Mouse (Mus musculus) hindbrain, embryonic 16.5 days (tissue): ENCODE data around the gene Olfr617. TPM values are rescaled to one million over a fixed set of nuclear protein-coding genes. Genes with fewer than 3 reads are reported as not detected.
"Not testable (repeated sequence)": the region's sequence is repeated elsewhere in the genome, so short reads cannot be mapped to it uniquely, and the experiment has no call there.

Experiments used
- ATAC-seq: fragments of 200-750 bp; cut with Nextera tagmentation; 2 replicates; pipeline ENCODE4 v1.8.0; 2017; ENCODE audit warnings: moderate TSS enrichment, moderate library complexity
- H3K27ac ChIP-seq: fragments of 300-500 bp; sonication (generic); 2 replicates; pipeline ENCODE4 v1.5.1; 2014; ENCODE audit warnings: low read depth, mild to moderate bottlenecking, control low read depth, low read length, moderate library complexity
- H3K27me3 ChIP-seq: fragments of 300-500 bp; sonication (generic); replicated peaks from 2 replicates; pipeline ENCODE4 v1.6.1; 2014; ENCODE audit warnings: low read length; ENCODE audit not compliant: control insufficient read depth, insufficient read depth
- H3K36me3 ChIP-seq: fragments of 300-500 bp; sonication (generic); 2 replicates; pipeline ENCODE4 v1.6.1; 2014; ENCODE audit warnings: mild to moderate bottlenecking, low read length, moderate library complexity, mixed read lengths; ENCODE audit not compliant: control insufficient read depth, insufficient read depth
- H3K4me1 ChIP-seq: fragments of 300-500 bp; sonication (generic); 2 replicates; pipeline ENCODE4 v1.6.1; 2014; ENCODE audit warnings: low read depth, low read length; ENCODE audit not compliant: control insufficient read depth, insufficient read depth
- H3K4me2 ChIP-seq: fragments of 300-500 bp; sonication (generic); 2 replicates; pipeline ENCODE4 v1.6.1; 2014; ENCODE audit warnings: mild to moderate bottlenecking, low read length, control low read depth, moderate library complexity
- H3K4me3 ChIP-seq: fragments of 300-500 bp; sonication (generic); 2 replicates; pipeline ENCODE4 v1.5.1; 2014; ENCODE audit warnings: mild to moderate bottlenecking, low read length, control low read depth, moderate library complexity
- H3K9ac ChIP-seq: fragments of 300-500 bp; sonication (generic); 2 replicates; pipeline ENCODE4 v1.6.1; 2014; ENCODE audit warnings: low read depth, mild to moderate bottlenecking, control low read depth, low read length, moderate library complexity
- H3K9me3 ChIP-seq: fragments of 300-500 bp; sonication (generic); 2 replicates; pipeline ENCODE4 v1.6.1; 2014; ENCODE audit warnings: mild to moderate bottlenecking, low read length, moderate library complexity; ENCODE audit not compliant: control insufficient read depth
- WGBS: fragments of 180-500 bp; shearing (Covaris S2); extraction: QIAGEN DNeasy Blood & Tissue Kit; methylation state at CpG from one replicate; pipeline ENCODE4 v1.1.7; 2014; 5-methylcytosine and 5-hydroxymethylcytosine counted together
- polyA plus RNA-seq: library from polyadenylated mRNA; unstranded; fragments of >200 nt; fragmentation: Nextera tagmentation; extraction: Ambion mirVana; gene quantifications from 2 replicates; pipeline ENCODE4 v1.2.1, GENCODE M21; 2015

Olfr617 gene
- not detected in 2 replicates for polyA plus RNA-seq

DNA sequence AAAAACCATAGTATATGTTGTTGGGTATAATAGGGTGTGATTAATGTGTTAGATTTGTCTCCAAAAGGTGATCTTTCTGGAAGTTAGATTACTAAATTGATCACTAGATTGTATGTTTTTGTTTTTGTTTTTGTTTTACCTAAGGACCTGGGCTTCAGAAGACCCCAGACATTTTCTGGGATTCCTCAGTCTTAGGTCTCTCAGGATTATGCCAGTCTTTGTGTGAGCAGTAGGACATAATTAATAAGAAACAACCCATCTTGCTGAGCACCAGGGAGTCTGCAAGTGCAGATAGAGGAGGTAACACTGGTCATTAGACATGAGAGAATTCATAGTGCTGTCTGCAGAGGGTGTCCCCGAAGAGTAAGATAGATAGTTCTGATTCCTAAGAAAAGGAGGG is at the start of gene Olfr617:
Gene Olfr617 (plus strand): TSS at position 301 of the 400 bp plus-strand sequence.
- H3K9ac ChIP-seq: no peak within 1 kb of the TSS
- H3K27ac ChIP-seq: no peak within 1 kb of the TSS
- H3K4me2 ChIP-seq: no peak within 1 kb of the TSS
- 85% methylated on average over 1 of the region's 1 CpGs for WGBS
- H3K4me3 ChIP-seq: no peak within 1 kb of the TSS
- no peaks in the 10 kb centered on the region for H3K4me1 ChIP-seq
- no peaks in the 10 kb centered on the region for H3K9me3 ChIP-seq
- no peaks in the 10 kb centered on the region for H3K27me3 ChIP-seq
- no peak for ATAC-seq
- H3K36me3 ChIP-seq: no peaks in the 10 kb centered on the region

DNA sequence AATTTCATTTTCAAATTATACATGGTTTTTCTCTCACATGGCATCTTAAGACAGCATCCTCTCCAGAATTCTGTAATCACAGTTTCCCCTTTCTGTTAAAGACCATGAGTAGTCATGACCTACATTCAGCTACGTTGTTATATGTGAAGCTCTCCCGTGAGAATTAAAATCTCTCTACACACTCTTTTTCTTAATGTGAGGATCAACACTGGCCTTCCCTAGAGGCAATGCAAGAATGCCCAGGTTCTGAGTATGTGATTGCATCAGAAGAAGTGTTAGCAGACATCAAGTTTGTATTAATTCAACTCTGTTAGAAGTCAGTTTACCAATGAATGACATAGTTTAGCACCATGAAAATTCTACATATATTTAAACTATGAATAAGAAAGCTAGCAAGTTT is 30.2 kb upstream of the Olfr617 start, which contains the start of gene Olfr612:
Gene Olfr612 (minus strand): TSS at position 101 of the 400 bp plus-strand sequence.
- H3K27ac ChIP-seq, H3K4me2 ChIP-seq, H3K4me3 ChIP-seq, ATAC-seq, H3K4me1 ChIP-seq, H3K27me3 ChIP-seq, H3K9ac ChIP-seq, H3K36me3 ChIP-seq, H3K9me3 ChIP-seq: not testable (repeated sequence)
- WGBS: 90% methylated on average over 2 of the region's 2 CpGs

DNA sequence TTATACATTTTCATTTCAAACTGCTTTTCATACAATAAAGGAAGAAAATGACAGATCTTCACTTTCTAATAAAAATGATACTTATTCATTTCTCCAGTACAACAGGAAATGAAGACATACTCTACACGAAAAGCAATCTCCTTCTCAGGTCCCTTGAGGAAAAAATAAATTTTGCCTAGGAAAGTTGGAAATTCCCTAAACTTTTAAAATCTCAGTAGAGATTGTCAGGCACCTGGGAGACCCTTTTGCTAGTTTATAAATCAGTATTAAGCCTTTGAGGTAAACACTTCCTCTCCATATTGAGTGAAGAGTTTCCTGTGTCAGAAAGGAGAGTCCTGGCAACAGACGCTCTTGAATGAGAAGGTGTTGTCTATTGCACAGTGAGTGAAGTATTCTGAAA is 25.1 kb upstream of the Olfr617 start, which contains the start of gene Olfr613:
Gene Olfr613 (plus strand): TSS at position 301 of the 400 bp plus-strand sequence.
- no peak within 1 kb of the TSS for H3K4me2 ChIP-seq
- no peak within 1 kb of the TSS for H3K4me3 ChIP-seq
- WGBS: 87% methylated on average over 2 of the region's 2 CpGs
- no peaks in the 10 kb centered on the region for H3K4me1 ChIP-seq
- H3K36me3 ChIP-seq: no peaks in the 10 kb centered on the region
- ATAC-seq: no peak
- no peak within 1 kb of the TSS for H3K9ac ChIP-seq
- no peaks in the 10 kb centered on the region for H3K27me3 ChIP-seq
- no peak within 1 kb of the TSS for H3K27ac ChIP-seq
- no peaks in the 10 kb centered on the region for H3K9me3 ChIP-seq

DNA sequence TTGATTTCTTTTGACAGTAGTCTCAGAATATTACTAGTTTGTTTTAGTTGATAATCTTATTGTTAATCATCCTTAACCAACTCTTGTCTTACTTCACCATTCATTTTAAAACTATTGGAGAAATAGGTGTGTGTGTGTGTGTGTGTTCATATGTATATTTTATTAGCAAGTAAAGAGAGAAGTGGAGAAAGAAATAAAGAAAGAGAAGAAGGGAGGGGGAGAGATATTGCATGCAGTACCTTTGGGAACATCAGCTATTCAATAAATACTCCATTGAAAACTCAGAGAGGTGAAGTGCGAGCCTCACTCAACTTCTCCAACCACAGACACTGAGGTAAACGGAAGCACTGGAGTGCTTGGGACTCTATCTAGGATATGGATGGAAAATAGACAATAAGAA is 17.1 kb upstream of the Olfr617 start, which contains the start of gene Olfr615:
Gene Olfr615 (plus strand): TSS at position 301 of the 400 bp plus-strand sequence.
- WGBS: 74% methylated on average over 2 of the region's 2 CpGs
- Histone ChIP-seq H3K27me3 (no peaks in the 10 kb centered on the region), H3K9me3 (no peaks in the 10 kb centered on the region), H3K36me3 (no peaks in the 10 kb centered on the region), H3K4me3 (no peak within 1 kb of the TSS), H3K4me1 (no peaks in the 10 kb centered on the region), H3K27ac (no peak within 1 kb of the TSS), H3K4me2 (no peak within 1 kb of the TSS), H3K9ac (no peak within 1 kb of the TSS)
- no peak for ATAC-seq

DNA sequence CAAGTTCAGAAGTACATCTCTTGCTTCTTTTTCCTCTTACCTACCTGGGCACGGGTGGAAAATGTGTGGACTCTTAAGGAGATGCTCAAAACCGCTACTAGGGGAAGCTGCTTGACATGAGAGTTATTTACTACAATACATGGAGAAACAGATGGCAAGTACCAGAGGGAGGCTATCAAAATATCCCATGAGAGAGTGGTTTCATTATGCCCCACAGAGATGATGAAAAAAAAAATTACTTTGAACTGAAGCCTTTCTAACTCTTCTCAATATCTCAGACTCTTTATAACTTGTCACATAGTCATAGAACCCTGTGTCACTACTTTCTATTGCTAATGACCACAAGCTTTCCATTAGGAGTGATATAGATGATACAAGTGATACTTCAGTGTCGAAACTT is 3.8 kb upstream of the Olfr617 start, which contains the start of gene Olfr616:
Gene Olfr616 (minus strand): TSS at position 101 of the 400 bp plus-strand sequence.
- Histone ChIP-seq H3K27ac (no peak within 1 kb of the TSS), H3K36me3 (no peaks in the 10 kb centered on the region), H3K27me3 (no peaks in the 10 kb centered on the region), H3K9me3 (no peaks in the 10 kb centered on the region), H3K4me3 (no peak within 1 kb of the TSS), H3K4me2 (no peak within 1 kb of the TSS), H3K9ac (no peak within 1 kb of the TSS), H3K4me1 (no peaks in the 10 kb centered on the region)
- no peak for ATAC-seq
- WGBS: 90% methylated on average over 3 of the region's 3 CpGs

DNA sequence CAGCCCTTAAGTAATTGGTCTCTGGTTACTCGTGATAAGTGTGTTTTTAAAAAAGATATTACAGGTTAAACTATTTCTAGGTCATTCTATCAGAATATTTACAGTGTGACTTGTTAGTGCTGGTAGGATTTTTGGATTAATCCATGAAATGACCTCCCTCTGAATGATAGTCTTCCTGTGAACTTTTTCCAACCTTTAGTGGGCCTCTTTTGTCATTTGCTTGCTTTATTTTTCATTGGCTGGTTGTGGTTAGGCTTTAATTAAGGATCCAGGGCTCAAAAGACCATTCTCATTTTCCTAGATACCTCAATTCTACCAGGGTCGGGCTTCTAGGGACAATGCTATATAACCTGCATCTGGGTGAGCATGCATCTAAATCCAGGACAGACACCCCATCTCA is 16.9 kb downstream of the Olfr617 start, which contains the start of gene Olfr618:
Gene Olfr618 (plus strand): TSS at position 301 of the 400 bp plus-strand sequence.
- no peaks in the 10 kb centered on the region for H3K9me3 ChIP-seq
- no peak within 1 kb of the TSS for H3K4me2 ChIP-seq
- H3K36me3 ChIP-seq: no peaks in the 10 kb centered on the region
- no peak within 1 kb of the TSS for H3K9ac ChIP-seq
- H3K27me3 ChIP-seq: no peaks in the 10 kb centered on the region
- no peak within 1 kb of the TSS for H3K27ac ChIP-seq
- no peaks in the 10 kb centered on the region for H3K4me1 ChIP-seq
- 61% methylated on average over 2 of the region's 2 CpGs for WGBS
- no peak for ATAC-seq
- H3K4me3 ChIP-seq: no peak within 1 kb of the TSS

DNA sequence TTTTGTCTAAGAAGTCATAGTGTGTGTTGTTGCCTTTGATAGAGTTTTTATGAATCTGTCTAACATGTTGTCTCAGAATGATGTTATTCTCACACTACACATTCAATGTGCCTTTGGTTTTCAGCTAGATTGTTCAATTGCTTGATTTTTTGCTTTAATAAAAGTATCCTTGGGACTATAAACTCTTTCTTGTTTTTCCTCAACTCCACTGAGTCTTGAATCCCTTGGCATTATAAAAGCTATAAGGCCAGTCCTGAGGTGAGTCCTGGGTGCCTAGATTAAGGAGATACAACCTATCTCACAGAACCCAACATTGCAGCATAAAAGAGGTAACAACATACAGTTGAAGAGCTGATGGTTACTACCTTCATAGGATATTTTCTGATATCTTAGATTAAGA is 27.4 kb downstream of the Olfr617 start, which contains the start of gene Olfr619:
Gene Olfr619 (plus strand): TSS at position 301 of the 400 bp plus-strand sequence.
- Histone ChIP-seq H3K27ac (no peak within 1 kb of the TSS), H3K9me3 (no peaks in the 10 kb centered on the region), H3K4me1 (no peaks in the 10 kb centered on the region), H3K4me3 (no peak within 1 kb of the TSS), H3K9ac (no peak within 1 kb of the TSS), H3K27me3 (no peaks in the 10 kb centered on the region), H3K36me3 (no peaks in the 10 kb centered on the region), H3K4me2 (no peak within 1 kb of the TSS)
- no peak for ATAC-seq

DNA sequence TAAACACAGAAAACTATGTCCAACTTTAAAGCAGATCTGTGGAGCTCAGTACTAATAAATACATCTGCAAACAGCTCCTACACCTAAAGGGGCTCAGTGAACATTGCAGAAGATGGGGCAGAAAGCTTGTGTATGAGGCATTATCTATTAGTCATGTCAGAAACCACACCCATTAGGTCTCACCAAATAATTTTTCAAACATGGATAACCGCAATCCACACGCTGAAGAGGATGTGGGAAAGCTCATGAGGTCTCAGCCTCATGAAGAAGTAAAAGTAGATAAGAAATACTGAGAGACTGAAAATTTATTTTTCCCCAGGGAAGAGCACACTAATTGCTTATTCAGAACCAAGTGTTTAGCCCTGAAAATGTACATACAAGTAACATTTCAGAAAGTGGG is 34.6 kb downstream of the Olfr617 start:
- Histone ChIP-seq H3K27me3 (no peaks in the 10 kb centered on the region), H3K4me1 (no peaks in the 10 kb centered on the region), H3K4me2 (no peak overlapping the region), H3K9me3 (no peaks in the 10 kb centered on the region), H3K27ac (no peak overlapping the region), H3K4me3 (no peak overlapping the region), H3K9ac (no peak overlapping the region), H3K36me3 (no peaks in the 10 kb centered on the region)
- WGBS: 82% methylated on average over 2 of the region's 2 CpGs
- no peak for ATAC-seq

DNA sequence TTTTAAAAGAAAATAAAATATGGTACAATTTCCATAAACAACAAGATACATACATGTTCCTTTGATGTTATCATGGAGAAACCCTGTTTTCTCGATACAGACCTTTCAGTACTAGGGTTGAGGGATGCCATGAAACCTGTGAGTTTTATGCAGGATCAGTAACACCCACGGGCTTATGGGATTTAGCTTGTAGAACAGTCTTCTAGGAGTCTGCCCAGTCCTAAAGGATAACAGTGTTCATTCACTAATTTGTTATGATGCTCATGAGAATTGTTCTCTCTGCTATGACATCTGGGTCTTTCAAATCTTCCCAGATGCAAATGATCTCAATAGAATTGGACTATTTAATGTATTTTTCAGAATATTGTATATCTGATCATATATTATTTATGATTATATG is 39.6 kb downstream of the Olfr617 start, which contains the start of gene Olfr620:
Gene Olfr620 (minus strand): TSS at position 101 of the 400 bp plus-strand sequence.
- Histone ChIP-seq H3K27ac (no peak within 1 kb of the TSS), H3K36me3 (no peaks in the 10 kb centered on the region), H3K4me2 (no peak within 1 kb of the TSS), H3K4me1 (no peaks in the 10 kb centered on the region), H3K4me3 (no peak within 1 kb of the TSS), H3K27me3 (no peaks in the 10 kb centered on the region), H3K9me3 (no peaks in the 10 kb centered on the region), H3K9ac (no peak within 1 kb of the TSS)
- ATAC-seq: no peak
- WGBS: 80% methylated on average over 2 of the region's 2 CpGs
